Mouse (Mus musculus): ENCODE measurements around the gene Rnase11. TPM values are rescaled to one million over a fixed set of nuclear protein-coding genes. Genes with fewer than 3 reads are reported as not detected.
A peak's percentile ranks its signal among the peaks of the same experiment; 100 is the strongest.

Rnase11 gene
- polyA plus RNA-seq (2012; rRNA removed), result not detected in 2 replicates

GRCm38 (mm10) chr14:51050063-51050462 is at the start of gene Rnase11:
Gene Rnase11 (minus strand): TSS chr14:51050163.
- TF ChIP-seq CTCF (IDR thresholded peaks at IDR 0.05; ENCODE audit: borderline replicate concordance, extremely low read depth, insufficient read depth, insufficient read length) (no peak), POLR2A (IDR thresholded peaks at IDR 0.05; ENCODE audit: borderline replicate concordance, extremely low read depth, insufficient read depth, insufficient read length, poor library complexity, severe bottlenecking) (no peak)
- no peak for DNase-seq (ENCODE audit: low read depth)

GRCm38 (mm10) chr14:51098921-51099320 is 49.0 kb upstream of the Rnase11 start:
- no peak for DNase-seq (ENCODE audit: low read depth)
- TF ChIP-seq POLR2A (IDR thresholded peaks at IDR 0.05; ENCODE audit: borderline replicate concordance, extremely low read depth, insufficient read depth, insufficient read length, poor library complexity, severe bottlenecking) (no peak), CTCF (IDR thresholded peaks at IDR 0.05; ENCODE audit: borderline replicate concordance, extremely low read depth, insufficient read depth, insufficient read length) (no peak)

DNA sequence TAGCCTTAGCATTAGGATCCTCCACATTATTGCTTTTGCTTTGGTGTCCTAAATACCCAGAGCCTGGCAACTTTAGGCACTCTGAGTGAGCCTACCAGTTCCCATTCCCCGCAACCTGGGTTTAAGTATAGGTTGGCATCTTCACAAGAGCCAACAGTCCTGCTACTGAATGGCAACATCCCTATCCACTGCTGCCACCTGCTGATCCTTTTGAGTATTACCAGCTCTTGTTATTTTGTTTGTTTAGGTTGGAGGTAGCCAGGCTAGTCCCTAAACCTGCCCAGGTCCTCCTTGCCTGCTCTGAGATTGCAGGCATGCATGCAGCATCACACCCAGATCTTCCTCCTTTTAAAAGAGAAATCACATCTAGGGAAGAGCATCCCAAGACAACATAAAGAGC is 48.3 kb upstream of the Rnase11 start:
- TF ChIP-seq CTCF (IDR thresholded peaks at IDR 0.05; ENCODE audit: borderline replicate concordance, extremely low read depth, insufficient read depth, insufficient read length), result peak; percentile 53; the same call in 1 of the 2 replicates
- DNase-seq (ENCODE audit: low read depth), result peak; percentile 59

DNA sequence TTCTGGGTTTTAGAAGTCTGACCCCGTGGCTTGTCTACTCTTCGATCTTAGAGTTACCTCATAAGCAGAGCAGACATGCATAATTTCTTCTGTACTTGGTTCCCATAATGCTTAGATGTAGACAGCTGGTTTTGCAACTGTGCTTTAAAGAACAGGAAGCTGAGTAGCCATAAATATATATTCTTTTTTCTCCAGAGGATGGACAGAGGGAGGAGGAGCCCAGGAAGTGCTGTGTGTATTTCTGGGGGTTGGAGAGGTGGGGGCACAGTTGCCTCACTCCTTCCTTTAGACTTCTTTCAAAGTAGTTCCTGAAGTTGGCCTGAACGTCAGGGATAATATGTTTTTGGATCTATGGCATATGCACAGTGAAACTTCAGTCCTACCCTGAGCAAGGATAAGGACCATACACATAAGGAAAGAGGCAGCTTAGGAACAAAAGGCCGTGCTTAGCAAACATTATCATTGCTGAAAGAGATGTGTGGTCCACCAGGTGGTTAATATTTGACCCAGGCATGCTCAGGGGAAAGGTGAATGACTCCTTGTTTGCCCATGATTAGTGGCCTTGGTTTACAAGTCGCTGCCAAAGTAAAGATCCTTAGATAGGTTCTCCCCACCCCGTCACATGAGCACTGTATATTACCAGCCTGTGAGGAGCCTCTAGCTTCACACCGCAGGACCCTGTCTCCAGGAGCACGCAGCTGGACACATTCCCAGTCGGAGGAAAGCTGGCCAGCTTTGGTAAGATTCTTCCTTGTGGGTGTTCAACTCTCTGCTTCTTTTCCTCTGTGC is 46.0 kb upstream of the Rnase11 start:
- no peak for DNase-seq (ENCODE audit: low read depth)
- TF ChIP-seq CTCF (IDR thresholded peaks at IDR 0.05; ENCODE audit: borderline replicate concordance, extremely low read depth, insufficient read depth, insufficient read length) (no peak), POLR2A (IDR thresholded peaks at IDR 0.05; ENCODE audit: borderline replicate concordance, extremely low read depth, insufficient read depth, insufficient read length, poor library complexity, severe bottlenecking) (no peak)

DNA sequence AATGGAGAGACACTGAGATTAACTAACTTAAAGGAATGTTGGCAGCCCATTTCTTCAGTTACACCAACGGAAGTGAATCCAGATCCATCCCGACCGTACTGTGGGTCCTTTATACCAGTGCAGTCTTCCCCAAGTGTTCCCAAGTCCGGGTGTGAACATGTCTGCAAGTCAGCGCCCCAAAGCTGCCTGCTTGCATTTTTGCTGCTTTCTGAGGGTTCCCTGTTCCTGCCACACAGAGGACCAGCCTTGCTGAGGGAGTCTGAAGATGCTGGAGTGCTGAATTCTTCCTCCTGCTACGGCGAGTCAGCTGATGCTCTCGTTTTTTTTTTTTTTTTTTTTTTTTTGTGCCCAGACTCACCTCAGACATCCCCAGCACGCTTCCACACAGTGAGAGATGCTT is 45.0 kb upstream of the Rnase11 start:
- no peak for TF ChIP-seq CTCF (IDR thresholded peaks at IDR 0.05; ENCODE audit: borderline replicate concordance, extremely low read depth, insufficient read depth, insufficient read length)
- no peak for TF ChIP-seq POLR2A (IDR thresholded peaks at IDR 0.05; ENCODE audit: borderline replicate concordance, extremely low read depth, insufficient read depth, insufficient read length, poor library complexity, severe bottlenecking)

DNA sequence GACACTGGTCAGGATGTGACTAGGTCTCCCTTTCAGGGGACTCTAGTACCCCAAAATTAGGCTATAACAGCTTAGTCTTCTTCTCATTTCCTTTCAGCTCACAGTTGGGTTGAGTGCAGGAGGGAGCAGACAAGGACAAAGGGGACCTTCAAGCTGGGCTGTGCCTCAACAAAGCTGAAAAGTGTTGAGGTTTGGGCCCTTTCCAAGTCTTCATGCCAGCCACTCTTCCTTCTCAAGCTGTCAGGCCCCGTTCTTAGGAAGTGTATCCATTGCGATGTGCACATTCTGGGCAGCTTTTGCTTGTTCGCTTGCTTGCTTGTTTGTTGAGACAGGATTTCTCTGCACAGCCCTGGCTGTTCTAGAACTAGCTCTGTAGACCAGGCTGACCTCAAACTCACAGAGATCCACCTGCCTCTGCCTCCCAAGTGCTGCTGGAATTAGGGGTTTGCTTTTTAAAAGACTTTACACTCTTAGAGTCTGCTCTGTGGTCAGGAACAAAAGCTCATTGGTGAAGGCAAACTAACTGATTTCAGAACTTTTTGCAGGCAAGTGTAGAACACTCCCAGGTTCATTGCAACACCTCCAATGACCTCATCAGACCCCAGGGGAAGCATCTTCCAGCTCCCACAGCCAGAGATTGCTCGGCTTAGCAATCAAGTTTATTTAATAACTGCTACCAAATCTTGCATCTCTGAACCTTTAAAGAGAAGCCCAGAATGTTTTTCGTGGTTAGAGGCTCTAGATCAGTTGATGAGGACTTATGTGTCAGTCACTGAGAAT is 44.3 kb upstream of the Rnase11 start:
- TF ChIP-seq CTCF (IDR thresholded peaks at IDR 0.05; ENCODE audit: borderline replicate concordance, extremely low read depth, insufficient read depth, insufficient read length) (no peak), POLR2A (IDR thresholded peaks at IDR 0.05; ENCODE audit: borderline replicate concordance, extremely low read depth, insufficient read depth, insufficient read length, poor library complexity, severe bottlenecking) (no peak)
- peak; percentile 24 for DNase-seq (ENCODE audit: low read depth)

More for the DNA sequence above, 45.0 kb upstream of the Rnase11 start:
- no peak for DNase-seq (ENCODE audit: low read depth)

DNA sequence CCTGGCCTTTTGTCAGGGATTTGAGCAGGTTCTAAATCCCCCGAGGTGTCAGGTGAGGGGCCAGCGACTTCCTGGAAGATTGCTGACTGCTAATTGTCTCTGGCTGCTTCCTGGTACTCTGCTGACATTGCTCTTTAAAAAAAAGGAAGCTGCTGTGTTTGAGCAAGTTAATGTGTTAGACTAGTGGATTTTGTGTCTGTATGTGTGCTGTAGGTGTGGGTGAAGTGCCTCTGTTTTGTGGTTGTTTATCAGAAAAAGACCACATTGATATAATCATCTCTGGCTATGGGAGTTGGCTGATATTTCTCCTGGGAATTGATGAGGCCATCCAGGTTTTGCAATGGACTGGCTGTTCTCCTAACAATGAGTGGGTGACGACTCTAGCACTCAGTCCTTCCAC is 43.5 kb upstream of the Rnase11 start:
- TF ChIP-seq CTCF (IDR thresholded peaks at IDR 0.05; ENCODE audit: borderline replicate concordance, extremely low read depth, insufficient read depth, insufficient read length), result no peak
- TF ChIP-seq POLR2A (IDR thresholded peaks at IDR 0.05; ENCODE audit: borderline replicate concordance, extremely low read depth, insufficient read depth, insufficient read length, poor library complexity, severe bottlenecking), result no peak
- DNase-seq (ENCODE audit: low read depth), result no peak

- TF ChIP-seq POLR2A (IDR thresholded peaks at IDR 0.05; ENCODE audit: borderline replicate concordance, extremely low read depth, insufficient read depth, insufficient read length, poor library complexity, severe bottlenecking) (no peak), CTCF (IDR thresholded peaks at IDR 0.05; ENCODE audit: borderline replicate concordance, extremely low read depth, insufficient read depth, insufficient read length) (no peak)
- no peak for DNase-seq (ENCODE audit: low read depth)
These were observed 42.2 kb upstream of the Rnase11 start for GRCm38 (mm10) chr14:51092073-51092620.

DNA sequence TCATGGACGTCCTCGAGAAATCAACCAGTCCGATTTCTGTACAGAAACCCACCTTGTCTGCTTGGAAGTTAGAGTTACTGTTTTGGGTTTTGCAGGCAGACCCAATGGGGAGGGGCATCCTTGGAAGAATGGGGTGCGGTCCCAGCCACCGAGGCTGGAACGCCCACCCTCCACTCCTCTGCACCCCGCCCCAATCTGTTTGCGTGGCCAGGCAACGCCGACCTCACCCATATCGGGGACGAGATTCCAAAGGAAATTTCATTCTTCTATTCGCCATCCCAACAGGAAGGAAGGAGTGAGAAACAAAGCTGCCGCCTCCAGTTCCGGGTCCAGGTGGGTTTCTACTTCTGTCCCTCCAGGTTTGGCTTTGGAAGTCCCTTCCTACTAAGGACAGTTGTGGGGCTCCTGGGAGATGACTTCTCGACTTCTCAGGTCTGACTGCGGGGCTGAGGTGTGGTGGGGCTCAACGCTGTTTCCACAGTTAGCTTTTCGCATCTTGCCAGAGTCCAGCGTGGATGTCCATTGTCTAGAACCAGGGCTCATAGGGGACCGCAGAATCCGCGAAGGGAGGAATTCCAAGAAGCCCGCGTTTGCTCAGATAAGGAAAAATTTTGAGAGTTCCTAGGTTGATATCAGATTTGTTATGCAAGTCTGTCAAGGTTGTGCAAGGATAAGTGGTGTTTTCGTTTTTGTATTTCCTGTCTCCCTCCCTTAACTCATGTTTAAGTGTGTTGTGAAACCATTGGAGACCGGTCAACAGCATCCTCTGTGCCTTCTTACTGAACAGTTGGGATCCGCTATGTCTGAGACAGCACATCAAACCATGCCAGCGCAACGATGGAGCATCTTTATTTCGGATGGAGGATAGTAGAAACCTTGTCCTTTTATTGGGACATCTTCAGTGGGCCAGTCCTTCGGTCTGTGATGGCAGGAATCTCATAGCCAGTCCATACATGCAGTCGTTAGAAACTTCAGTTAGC is 41.2 kb upstream of the Rnase11 start, which contains the start of the genes Rnase4 and Ang:
Rnase4 (plus strand) TSS at position 157 of the 980 bp plus-strand sequence.
Ang (plus strand) TSS at position 230 of the 980 bp plus-strand sequence.
- TF ChIP-seq CTCF (IDR thresholded peaks at IDR 0.05; ENCODE audit: borderline replicate concordance, extremely low read depth, insufficient read depth, insufficient read length) (no peak), POLR2A (IDR thresholded peaks at IDR 0.05; ENCODE audit: borderline replicate concordance, extremely low read depth, insufficient read depth, insufficient read length, poor library complexity, severe bottlenecking) (no peak)
- DNase-seq (ENCODE audit: low read depth), result peak; percentile 49

DNA sequence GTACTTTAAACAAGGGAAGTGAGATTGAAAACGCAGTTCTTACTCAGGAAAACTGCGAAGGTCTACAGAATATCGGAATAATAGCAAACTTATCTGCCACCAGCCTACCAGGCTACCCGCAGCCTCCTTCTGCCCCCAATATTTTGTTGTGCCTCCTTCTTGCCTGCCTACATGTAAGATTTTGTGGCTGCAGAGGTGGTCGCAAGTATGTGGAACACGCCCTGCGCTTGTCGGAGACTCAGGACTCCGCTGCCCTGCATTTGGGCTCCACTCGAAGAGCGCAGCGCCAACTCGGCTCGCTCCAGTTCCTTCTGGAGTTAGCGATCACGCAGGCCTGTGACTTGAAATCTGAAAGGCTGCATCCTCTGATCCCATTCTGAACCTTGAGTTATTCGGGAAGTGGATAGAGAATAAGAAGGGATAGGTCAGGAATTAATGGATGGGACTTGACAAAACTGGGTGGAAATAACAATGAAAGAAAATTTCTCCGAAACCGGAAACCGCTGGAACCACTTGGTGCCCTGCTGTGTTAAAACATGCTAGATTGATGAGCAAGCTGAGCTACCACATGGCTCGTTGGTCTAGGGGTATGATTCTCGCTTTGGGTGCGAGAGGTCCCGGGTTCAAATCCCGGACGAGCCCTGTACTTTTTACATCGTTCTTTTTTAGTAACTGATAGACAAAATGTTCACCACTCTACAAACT is 40.3 kb upstream of the Rnase11 start:
- peak; percentile 87 for DNase-seq (ENCODE audit: low read depth)
- no peak for TF ChIP-seq CTCF (IDR thresholded peaks at IDR 0.05; ENCODE audit: borderline replicate concordance, extremely low read depth, insufficient read depth, insufficient read length)

Measured in brain, embryonic 14.5 days (tissue).